Mouse (Mus musculus): ENCODE data around the gene Adgrg2. TPM values are rescaled to one million over a fixed set of nuclear protein-coding genes. Genes with fewer than 3 reads are reported as not detected.

Adgrg2 gene
- 2.1 and 2.5 TPM in 2 replicates for polyA plus RNA-seq (2016; fragmentation: Nextera tagmentation; extraction: Ambion mirVana)

- peak within 1 kb of the TSS; percentile 43 for H3K4me3 ChIP-seq (replicated peaks)
- no peaks in the 10 kb centered on the region for H3K9me3 ChIP-seq
- no peaks in the 10 kb centered on the region for H3K4me1 ChIP-seq (replicated peaks)
- peaks cover 47% of the 10 kb centered on the region for H3K27me3 ChIP-seq
- H3K27ac ChIP-seq: no peak within 1 kb of the TSS
- peak within 1 kb of the TSS; percentile 60 for H3K4me2 ChIP-seq
- peak; percentile 79 for ATAC-seq (ENCODE audit: insufficient number of reproducible peaks, insufficient read depth, low FRiP score, low TSS enrichment, low read depth)
- H3K36me3 ChIP-seq: no peaks in the 10 kb centered on the region
- no peak within 1 kb of the TSS; the same call in 1 of the 2 replicates for H3K9ac ChIP-seq (replicated peaks)
- WGBS: 18% methylated on average over 39 of the region's 42 CpGs
These were observed at the start of gene Adgrg2 for GRCm38 (mm10) chrX:160390464-160390956. Adgrg2 (plus strand) TSS chrX:160390690.

- Histone ChIP-seq H3K4me1 (replicated peaks) (no peaks in the 10 kb centered on the region), H3K4me2 (no peak overlapping the region), H3K9me3 (no peaks in the 10 kb centered on the region), H3K27me3 (peaks cover 36% of the 10 kb centered on the region), H3K4me3 (replicated peaks) (no peak overlapping the region), H3K9ac (replicated peaks) (no peak overlapping the region), H3K27ac (no peak overlapping the region), H3K36me3 (no peaks in the 10 kb centered on the region)
- ATAC-seq (ENCODE audit: insufficient number of reproducible peaks, insufficient read depth, low FRiP score, low TSS enrichment, low read depth): no peak
- 81% methylated on average over 7 of the region's 7 CpGs for WGBS
These were observed 39.5 kb upstream of the Adgrg2 start for GRCm38 (mm10) chrX:160350995-160351394.

- no peak overlapping the region for H3K4me2 ChIP-seq
- ATAC-seq (ENCODE audit: insufficient number of reproducible peaks, insufficient read depth, low FRiP score, low TSS enrichment, low read depth): no peak; the same call in 1 of the 2 replicates
- no peaks in the 10 kb centered on the region for H3K9me3 ChIP-seq
- H3K27ac ChIP-seq: no peak overlapping the region
- no peak overlapping the region for H3K9ac ChIP-seq (replicated peaks)
- no peaks in the 10 kb centered on the region for H3K4me1 ChIP-seq (replicated peaks)
- H3K4me3 ChIP-seq (replicated peaks): no peak overlapping the region
- H3K36me3 ChIP-seq: no peaks in the 10 kb centered on the region
- peaks cover 40% of the 10 kb centered on the region for H3K27me3 ChIP-seq
- WGBS: 43% methylated on average over 1 of the region's 1 CpGs
These were observed 38.4 kb upstream of the Adgrg2 start for GRCm38 (mm10) chrX:160351967-160352677.

- WGBS: 78% methylated on average over 6 of the region's 6 CpGs
- H3K4me3 ChIP-seq (replicated peaks): no peak overlapping the region
These were observed 5.6 kb upstream of the Adgrg2 start for GRCm38 (mm10) chrX:160384748-160385501.

GRCm38 (mm10) chrX:160385502-160385772 is 5.1 kb upstream of the Adgrg2 start:
- no peaks in the 10 kb centered on the region for H3K4me1 ChIP-seq (replicated peaks)

More at GRCm38 (mm10) chrX:160384748-160385501, 5.6 kb upstream of the Adgrg2 start:
- no peak overlapping the region for H3K27ac ChIP-seq
- H3K9me3 ChIP-seq: no peaks in the 10 kb centered on the region
- no peak overlapping the region for H3K4me2 ChIP-seq
- H3K36me3 ChIP-seq: no peaks in the 10 kb centered on the region
- H3K27me3 ChIP-seq: peaks cover 29% of the 10 kb centered on the region
- ATAC-seq (ENCODE audit: insufficient number of reproducible peaks, insufficient read depth, low FRiP score, low TSS enrichment, low read depth): no peak
- H3K9ac ChIP-seq (replicated peaks): no peak overlapping the region
- H3K4me1 ChIP-seq (replicated peaks): no peaks in the 10 kb centered on the region

GRCm38 (mm10) chrX:160412930-160413453 is 22.5 kb downstream of the Adgrg2 start:
- no peaks in the 10 kb centered on the region for H3K4me1 ChIP-seq (replicated peaks)
- peaks cover 29% of the 10 kb centered on the region for H3K27me3 ChIP-seq
- H3K4me3 ChIP-seq (replicated peaks): no peak overlapping the region
- no peaks in the 10 kb centered on the region for H3K9me3 ChIP-seq
- 85% methylated on average over 4 of the region's 4 CpGs for WGBS
- no peak for ATAC-seq (ENCODE audit: insufficient number of reproducible peaks, insufficient read depth, low FRiP score, low TSS enrichment, low read depth)
- no peak overlapping the region for H3K27ac ChIP-seq
- H3K36me3 ChIP-seq: no peaks in the 10 kb centered on the region
- no peak overlapping the region for H3K9ac ChIP-seq (replicated peaks)
- no peak overlapping the region for H3K4me2 ChIP-seq

More at GRCm38 (mm10) chrX:160385502-160385772, 5.1 kb upstream of the Adgrg2 start:
- Histone ChIP-seq H3K9me3 (no peaks in the 10 kb centered on the region), H3K27me3 (peaks cover 34% of the 10 kb centered on the region), H3K27ac (no peak overlapping the region), H3K9ac (replicated peaks) (no peak overlapping the region), H3K36me3 (no peaks in the 10 kb centered on the region), H3K4me3 (replicated peaks) (no peak overlapping the region), H3K4me2 (no peak overlapping the region)
- WGBS: 89% methylated on average over 1 of the region's 1 CpGs
- ATAC-seq (ENCODE audit: insufficient number of reproducible peaks, insufficient read depth, low FRiP score, low TSS enrichment, low read depth): no peak

GRCm38 (mm10) chrX:160413881-160414395 is 23.4 kb downstream of the Adgrg2 start:
- no peak overlapping the region for H3K4me2 ChIP-seq
- no peaks in the 10 kb centered on the region for H3K4me1 ChIP-seq (replicated peaks)
- ATAC-seq (ENCODE audit: insufficient number of reproducible peaks, insufficient read depth, low FRiP score, low TSS enrichment, low read depth): no peak
- H3K27me3 ChIP-seq: peaks cover 31% of the 10 kb centered on the region
- no peaks in the 10 kb centered on the region for H3K36me3 ChIP-seq
- WGBS: 89% methylated on average over 7 of the region's 7 CpGs
- H3K4me3 ChIP-seq (replicated peaks): no peak overlapping the region
- no peak overlapping the region for H3K9ac ChIP-seq (replicated peaks)
- no peaks in the 10 kb centered on the region for H3K9me3 ChIP-seq
- H3K27ac ChIP-seq: no peak overlapping the region

GRCm38 (mm10) chrX:160418397-160418796 is 27.9 kb downstream of the Adgrg2 start:
- Histone ChIP-seq H3K4me2 (no peak overlapping the region), H3K9me3 (no peaks in the 10 kb centered on the region), H3K27me3 (peaks cover 17% of the 10 kb centered on the region), H3K4me1 (replicated peaks) (no peaks in the 10 kb centered on the region), H3K27ac (no peak overlapping the region), H3K9ac (replicated peaks) (no peak overlapping the region), H3K36me3 (no peaks in the 10 kb centered on the region), H3K4me3 (replicated peaks) (no peak overlapping the region)
- WGBS: 80% methylated on average over 7 of the region's 7 CpGs
- no peak for ATAC-seq (ENCODE audit: insufficient number of reproducible peaks, insufficient read depth, low FRiP score, low TSS enrichment, low read depth)

GRCm38 (mm10) chrX:160423737-160424136 is 33.2 kb downstream of the Adgrg2 start:
- H3K4me2 ChIP-seq: no peak overlapping the region
- H3K27ac ChIP-seq: no peak overlapping the region
- H3K9me3 ChIP-seq: no peaks in the 10 kb centered on the region
- peaks cover 37% of the 10 kb centered on the region for H3K27me3 ChIP-seq
- no peaks in the 10 kb centered on the region for H3K36me3 ChIP-seq
- H3K9ac ChIP-seq (replicated peaks): no peak overlapping the region
- ATAC-seq (ENCODE audit: insufficient number of reproducible peaks, insufficient read depth, low FRiP score, low TSS enrichment, low read depth): no peak
- H3K4me1 ChIP-seq (replicated peaks): no peaks in the 10 kb centered on the region
- 88% methylated on average over 1 of the region's 1 CpGs for WGBS
- no peak overlapping the region for H3K4me3 ChIP-seq (replicated peaks)

GRCm38 (mm10) chrX:160426486-160426885 is 36.0 kb downstream of the Adgrg2 start:
- ATAC-seq (ENCODE audit: insufficient number of reproducible peaks, insufficient read depth, low FRiP score, low TSS enrichment, low read depth): no peak
- 63% methylated on average over 1 of the region's 1 CpGs for WGBS
- Histone ChIP-seq H3K27ac (no peak overlapping the region), H3K36me3 (no peaks in the 10 kb centered on the region), H3K4me1 (replicated peaks) (no peaks in the 10 kb centered on the region), H3K4me3 (replicated peaks) (no peak overlapping the region), H3K9me3 (no peaks in the 10 kb centered on the region), H3K4me2 (no peak overlapping the region), H3K9ac (replicated peaks) (no peak overlapping the region), H3K27me3 (peaks cover 32% of the 10 kb centered on the region)

GRCm38 (mm10) chrX:160426930-160427329 is 36.4 kb downstream of the Adgrg2 start:
- Histone ChIP-seq H3K4me2 (no peak overlapping the region), H3K4me1 (replicated peaks) (no peaks in the 10 kb centered on the region), H3K9ac (replicated peaks) (no peak overlapping the region), H3K27me3 (peaks cover 32% of the 10 kb centered on the region), H3K36me3 (no peaks in the 10 kb centered on the region), H3K9me3 (no peaks in the 10 kb centered on the region), H3K27ac (no peak overlapping the region), H3K4me3 (replicated peaks) (no peak overlapping the region)
- ATAC-seq (ENCODE audit: insufficient number of reproducible peaks, insufficient read depth, low FRiP score, low TSS enrichment, low read depth): no peak
- WGBS: 86% methylated on average over 1 of the region's 1 CpGs
